Mouse (Mus musculus) erythroblast, adult 5-6 weeks (primary cell): ENCODE results near the gene Arhgap6. TPM values are rescaled to one million over a fixed set of nuclear protein-coding genes. Genes with fewer than 3 reads are reported as not detected.

Experiments used
- ATAC-seq: replicated peaks from 2 replicates; pipeline ENCODE4 v1.8.0; 2016; ENCODE audit warnings: moderate number of reproducible peaks, mild to moderate bottlenecking, moderate TSS enrichment, inconsistent platforms; ENCODE audit not compliant: poor library complexity, low FRiP score, severe bottlenecking
- total RNA-seq, 2 experiments: library from RNA; stranded (forward) in 1 of 2; stranded (reverse) in 1 of 2; fragments of 150-400 nt in 1 of 2; fragments of 200-764, 138-1000 nt in 1 of 2; gene quantifications; 2 replicates each; pipeline versions ENCODE4 v1.2.3 to v1.2.4; 2015 to 2017; ENCODE audit warnings: low replicate concordance in 2 of 2

Gene Arhgap6
- total RNA-seq, 2 experiments from 2014 or later = 1.2 TPM; not detected in 1

DNA sequence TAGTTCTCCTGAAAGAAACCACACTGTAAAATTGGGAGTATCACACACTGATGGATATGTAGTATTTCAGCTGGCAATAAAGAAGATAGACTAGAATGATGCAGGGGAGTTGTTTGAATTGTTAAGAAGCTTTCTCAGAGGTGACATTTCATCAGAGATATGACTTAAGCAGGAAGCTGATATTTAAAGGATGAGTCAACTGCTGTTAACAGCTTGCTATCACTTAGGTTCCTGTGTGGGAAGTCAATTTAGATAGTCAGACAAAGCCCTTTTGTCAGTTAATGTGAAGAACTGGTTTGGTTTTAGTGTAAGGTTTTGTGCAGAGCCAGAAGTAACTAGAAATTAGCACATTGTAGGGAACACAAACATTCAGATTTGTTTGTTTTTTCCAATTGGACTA lies 300.7 kb downstream of the Arhgap6 start:
- no peak for ATAC-seq

DNA sequence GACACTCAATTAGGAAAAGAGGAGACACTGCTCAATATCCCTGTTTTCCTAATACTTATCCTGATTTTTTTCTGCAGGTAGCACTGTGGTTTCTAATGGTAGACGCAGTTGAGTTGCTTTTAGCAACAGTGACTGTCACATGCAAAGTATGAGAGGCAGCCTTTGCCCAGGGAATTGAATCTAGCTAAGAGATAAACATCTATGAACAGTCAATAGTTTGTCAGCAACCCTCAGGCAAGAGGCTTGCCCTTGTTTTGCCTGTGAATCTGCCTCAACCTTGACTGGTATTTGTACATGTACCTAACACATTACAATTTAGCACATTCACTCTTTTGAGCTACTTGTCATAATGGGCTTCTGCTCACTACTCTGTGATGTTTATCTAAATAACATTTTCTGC lies 307.8 kb downstream of the Arhgap6 start:
- ATAC-seq = no peak

DNA sequence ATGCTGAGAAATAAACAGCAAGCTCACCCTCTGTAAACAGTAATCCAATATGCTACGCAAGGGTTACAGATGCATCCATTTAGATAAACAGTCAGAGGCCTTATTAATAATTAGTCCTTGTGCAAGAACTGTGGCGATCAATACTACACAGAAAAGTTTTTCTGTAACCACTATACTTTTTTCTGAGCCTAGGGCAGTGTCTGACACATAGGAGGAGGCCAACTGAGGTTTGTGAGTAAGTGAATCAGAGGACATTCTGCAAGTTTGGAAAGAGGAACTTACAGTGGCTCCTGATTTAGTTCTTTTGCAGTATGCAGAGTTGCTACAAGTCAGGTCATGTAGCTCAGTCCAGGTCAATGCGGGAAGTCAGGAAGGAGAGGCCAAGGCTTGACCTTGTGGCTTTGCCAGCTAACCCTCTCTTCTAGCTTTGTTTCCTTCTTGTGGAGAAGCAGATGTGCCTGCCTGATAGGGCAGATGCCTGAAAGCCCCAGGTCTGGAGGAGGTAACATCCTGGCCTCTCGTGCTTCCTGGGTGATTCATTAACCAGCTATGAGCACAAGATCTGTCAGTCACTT lies 311.2 kb downstream of the Arhgap6 start:
- ATAC-seq = peak; percentile 81

DNA sequence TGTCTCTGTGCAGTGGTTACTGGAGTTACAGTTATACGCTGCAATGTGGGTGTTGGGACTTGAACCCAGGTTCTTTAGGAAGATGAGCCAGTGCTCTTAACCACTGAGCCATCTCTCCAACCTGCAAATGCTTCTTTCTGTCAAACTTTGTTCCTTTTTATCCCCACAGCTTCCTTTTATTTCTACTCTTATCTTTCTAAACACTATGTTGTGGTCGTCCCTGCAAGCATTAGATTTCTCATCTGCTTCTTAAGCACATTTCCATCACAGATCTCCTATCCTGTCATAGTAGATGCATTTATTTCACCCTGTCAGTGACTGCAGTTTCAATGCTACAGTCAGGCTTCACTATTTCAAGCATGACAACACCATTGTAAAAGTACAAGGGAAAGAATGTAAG lies 312.5 kb downstream of the Arhgap6 start:
- no peak for ATAC-seq

DNA sequence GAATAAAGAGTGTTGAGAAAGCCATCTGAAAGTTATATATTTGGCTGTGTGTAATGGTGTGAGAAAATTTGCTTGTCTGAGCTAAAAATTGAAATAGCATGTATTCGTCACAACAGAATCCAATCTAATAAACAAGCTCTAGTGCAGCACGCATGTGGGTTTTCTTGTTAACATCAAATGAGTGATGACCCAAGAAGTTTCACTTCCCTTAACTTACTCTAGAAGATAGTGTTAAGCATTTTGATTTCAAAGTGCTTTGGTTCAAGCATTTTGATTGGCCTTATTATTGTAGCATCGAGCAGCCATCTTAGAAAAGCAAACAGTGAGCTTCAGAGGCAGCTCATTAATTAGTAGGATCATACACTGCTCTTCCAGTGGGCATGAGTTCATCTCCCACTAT lies 315.1 kb downstream of the Arhgap6 start:
- no peak for ATAC-seq

DNA sequence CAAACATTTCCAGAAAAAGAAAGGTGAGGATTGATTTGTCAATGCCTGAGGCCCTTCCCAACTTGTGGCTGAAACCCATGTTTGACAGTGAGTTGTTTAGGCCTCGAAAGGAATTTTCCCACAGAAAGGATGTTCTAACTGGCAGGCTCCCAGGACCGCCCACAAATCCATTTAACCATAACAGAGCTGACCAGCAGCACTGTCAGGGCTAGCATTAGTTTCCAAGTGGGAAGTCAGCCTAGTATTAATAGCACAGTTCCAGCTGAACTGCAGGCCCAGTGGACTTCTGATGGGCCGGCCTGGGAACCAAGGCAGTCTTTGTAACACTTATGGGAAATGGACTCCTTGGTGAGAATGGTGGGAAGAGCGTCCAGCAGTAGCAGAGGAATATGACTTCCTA lies 317.8 kb downstream of the Arhgap6 start:
- ATAC-seq = no peak

DNA sequence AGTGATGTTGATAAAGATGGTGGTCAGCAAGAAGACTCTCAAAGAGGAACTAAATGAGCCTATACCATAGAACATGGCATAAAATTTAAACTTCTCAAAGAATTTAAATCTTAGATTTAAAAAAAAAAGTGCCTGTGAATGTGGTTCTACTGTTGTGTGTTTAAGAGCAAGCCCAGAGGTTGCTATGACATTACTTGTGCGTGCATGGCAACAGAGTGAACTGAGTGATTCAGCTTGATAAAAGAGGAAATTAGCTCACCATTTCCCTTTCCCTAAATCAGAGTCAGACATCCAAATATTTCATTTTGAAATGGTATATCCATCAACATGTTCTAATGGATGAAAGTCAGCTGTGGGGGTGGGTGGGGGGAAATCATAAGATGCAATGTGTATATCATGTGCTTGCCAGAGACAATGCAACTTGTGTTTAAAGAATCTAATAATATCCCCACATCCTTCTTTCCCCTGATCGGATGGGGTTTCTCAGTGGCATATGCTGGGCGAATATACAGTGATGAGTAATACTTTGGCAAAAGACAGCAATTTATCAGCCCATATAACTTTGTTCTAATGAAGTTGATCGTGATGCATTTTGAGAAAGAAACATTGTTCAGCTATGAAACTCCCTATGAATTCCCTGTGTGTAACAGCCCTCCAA lies 328.3 kb downstream of the Arhgap6 start:
- ATAC-seq = no peak

DNA sequence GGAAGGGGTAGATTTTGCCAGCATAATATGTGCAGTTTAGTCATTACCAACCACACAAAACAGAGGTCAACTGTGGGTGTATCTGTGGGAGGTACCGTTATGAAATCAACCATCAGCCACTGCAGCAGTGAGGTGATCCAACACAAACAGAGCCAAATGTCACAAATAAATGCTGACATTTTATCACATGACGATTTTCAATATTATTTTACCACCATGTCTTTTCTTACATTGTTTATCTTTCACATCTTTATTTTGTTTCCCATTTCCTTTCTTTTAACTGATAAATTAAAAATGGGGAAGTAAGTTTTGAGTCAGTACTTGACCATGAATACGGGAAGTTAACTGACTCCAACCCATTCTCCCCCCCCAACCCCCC lies 328.9 kb downstream of the Arhgap6 start:
- no peak for ATAC-seq

DNA sequence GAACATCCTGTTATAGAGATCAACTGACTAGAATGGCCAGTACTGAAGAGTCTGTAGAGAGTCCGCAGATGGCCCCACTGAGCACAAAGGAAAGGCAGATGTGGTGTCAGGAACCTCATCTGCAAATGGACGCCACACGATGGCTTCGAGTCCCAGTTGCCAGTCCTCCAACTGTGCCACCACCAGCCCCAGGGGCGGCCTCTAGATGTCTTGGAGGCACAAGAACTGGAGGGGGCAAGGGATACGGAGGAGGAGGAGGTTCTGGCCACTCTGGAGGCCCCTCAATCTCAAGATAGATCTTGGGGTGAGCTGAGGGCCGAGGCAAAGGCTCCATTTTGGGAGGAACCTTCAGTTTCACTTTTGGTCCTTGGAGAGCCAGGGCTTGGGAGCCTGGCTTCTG lies 344.9 kb downstream of the Arhgap6 start:
- ATAC-seq = no peak

DNA sequence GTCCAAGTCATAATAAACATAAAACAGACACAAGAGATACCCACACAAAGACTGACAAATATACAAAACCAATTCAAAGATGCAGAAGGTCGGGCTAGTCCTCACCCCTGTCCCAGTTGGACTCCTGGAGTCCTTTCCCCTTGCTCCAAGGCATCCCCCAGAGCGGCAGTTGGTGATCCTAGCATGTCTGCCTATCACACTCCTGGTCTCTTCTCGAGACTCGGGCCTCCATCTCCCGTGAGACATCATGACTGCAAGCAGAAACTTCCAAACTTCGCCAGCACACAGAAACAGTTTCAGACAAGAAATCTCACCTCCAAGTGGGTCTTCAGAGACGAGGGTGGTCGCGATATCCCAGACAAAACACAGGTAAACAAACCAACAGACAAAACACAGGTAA lies 345.6 kb downstream of the Arhgap6 start:
- no peak for ATAC-seq

DNA sequence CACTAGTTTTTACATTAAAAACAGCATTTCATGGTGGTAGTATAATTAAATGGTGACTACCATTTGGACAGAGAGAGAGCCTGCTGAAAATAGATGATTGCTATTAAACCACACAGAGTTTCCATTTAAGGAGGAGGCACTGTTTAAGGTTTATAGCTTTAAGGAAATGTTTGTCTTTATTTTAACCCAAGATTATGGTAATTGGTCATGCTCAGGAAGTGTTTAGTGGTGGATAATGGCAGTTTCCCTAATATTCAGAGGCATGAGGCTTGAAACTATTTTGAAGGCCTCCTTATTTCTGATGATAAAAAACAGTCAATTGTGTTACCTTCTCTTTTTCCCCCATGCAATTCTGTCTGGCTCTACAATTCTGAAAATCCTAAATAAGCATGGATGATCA lies 358.9 kb downstream of the Arhgap6 start:
- no peak for ATAC-seq

DNA sequence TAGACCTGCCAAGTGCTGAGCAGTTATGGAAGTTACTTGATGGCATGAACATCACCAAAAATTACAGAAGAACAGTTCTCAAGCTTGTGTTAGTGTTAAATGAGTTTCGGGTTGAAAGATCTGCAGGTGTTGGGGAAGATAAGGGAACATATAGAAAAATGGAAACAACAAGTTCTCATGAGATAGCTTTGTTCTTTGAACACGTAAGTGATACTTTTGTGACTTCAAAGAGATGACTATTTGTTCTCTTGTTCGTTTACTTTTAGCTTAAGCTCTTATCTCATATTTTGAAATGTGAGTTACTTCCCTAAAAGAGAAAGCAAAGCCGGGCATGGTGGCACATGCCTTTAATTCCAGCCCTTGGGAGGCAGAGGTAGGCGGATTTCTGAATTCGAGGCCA lies 363.5 kb downstream of the Arhgap6 start:
- no peak for ATAC-seq

DNA sequence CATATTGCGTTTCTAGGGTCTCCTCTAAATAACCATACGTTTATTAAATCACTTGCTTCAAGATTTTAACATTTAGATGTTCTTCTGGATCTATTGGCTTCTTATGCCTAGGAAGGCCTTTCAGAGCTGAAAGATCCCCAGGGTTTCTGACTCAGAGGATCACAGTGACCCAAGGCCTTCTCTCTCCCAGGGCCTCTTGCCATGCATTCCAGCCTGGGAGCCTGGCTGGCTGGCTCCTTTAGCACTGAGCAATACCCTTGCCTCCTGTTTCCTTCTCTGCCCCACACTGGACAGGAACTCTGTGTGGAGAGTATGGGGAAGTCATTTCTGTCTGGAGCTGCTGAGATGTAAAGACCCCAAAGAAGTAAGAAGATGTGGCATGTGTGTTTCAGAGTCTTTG lies 376.1 kb downstream of the Arhgap6 start:
- no peak for ATAC-seq

DNA sequence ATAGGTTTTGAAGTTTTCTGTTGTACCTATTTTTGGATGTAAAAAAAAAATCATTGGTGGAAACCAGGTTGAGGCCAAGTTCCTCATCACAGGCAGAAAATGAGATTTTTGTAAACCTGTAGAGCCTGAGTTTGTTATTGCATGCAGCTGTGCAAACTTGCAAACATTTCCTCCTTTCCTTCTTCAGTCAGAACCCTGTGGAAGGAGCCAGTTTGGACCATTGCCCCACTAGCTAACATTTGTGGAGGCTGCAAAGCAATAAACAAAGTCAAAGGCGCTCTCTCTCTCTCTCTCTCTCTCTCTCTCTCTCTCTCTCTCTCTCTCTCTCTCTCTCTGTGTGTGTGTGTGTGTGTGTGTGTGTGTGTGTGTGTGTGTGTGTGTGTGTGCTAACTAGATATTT lies 378.9 kb downstream of the Arhgap6 start:
- no peak for ATAC-seq

DNA sequence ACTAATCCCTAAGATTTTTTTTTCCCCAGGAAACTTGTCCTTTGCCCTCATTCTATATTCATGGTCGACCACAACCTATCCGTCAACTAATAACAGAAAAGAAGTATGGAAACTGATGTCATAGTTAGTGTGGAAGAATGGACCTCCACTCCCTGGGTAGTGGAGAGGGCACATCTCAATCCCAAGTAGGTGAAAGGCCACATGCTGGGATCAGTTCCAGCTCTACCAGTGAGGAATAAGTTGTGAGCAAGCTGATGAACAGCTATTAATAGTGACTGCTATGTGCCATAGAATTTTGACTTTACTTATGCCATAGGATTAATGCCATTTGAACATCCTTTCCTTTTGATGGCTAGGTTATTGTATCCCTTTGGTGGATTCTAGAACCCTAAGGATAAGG lies 383.7 kb downstream of the Arhgap6 start:
- no peak for ATAC-seq

DNA sequence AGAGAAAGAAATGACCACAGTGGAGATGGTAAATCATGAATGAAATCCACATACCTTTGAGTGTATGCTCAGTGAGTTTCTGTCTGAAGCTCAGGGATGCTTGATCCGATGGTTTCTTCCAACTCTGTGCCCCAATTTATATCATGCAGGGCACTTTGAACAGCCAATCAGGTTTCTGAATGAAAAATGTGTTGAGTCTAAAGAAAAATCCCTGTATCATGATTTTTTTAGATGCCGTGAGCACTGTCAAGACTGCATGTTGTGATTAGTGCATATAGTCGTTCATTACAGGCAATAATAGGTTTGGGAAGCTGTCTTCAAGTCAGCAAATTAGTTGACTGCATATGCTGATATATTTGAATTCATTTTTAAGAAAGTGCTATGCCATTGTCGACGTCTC lies 392.2 kb downstream of the Arhgap6 start, which contains the start of gene Amelx:
TSS of gene Amelx (minus strand) at position 101 of the 400 bp plus-strand sequence.
- no peak for ATAC-seq

DNA sequence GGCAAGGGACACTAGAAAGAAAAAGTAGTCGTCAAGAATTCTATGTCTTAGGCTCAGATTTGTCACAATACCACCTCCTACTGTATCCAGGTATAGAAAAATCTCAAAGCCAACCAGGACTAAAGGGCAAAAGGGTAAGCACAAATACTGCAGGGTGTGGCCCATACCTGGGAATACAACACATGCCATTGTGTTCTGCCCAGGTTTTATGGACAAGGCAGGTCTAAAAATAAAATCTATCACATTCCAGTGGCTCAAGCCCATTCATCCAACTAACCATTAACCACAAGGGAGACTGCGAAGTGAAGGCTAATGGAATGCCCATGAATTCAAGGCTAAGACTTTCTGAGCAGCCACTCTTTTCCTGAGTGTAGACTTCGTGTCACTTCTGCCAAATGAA lies 415.1 kb downstream of the Arhgap6 start:
- no peak for ATAC-seq

DNA sequence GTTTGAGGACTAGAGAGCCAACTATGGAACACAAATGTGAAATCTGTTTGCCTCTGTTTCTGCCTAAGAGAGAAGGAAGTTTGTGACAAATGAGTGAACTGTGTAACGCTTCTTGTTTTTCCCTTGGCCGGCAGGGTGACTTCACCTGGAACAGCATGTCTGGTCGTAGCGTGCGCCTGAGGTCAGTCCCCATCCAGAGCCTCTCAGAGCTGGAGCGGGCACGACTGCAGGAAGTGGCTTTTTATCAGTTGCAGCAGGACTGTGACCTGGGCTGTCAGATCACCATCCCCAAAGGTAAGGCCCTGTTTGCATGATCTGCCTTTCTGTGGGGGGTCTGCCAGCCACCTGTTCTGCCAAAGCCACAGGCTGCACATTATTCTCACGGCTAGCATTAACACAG lies 425.2 kb downstream of the Arhgap6 start:
- ATAC-seq = no peak

DNA sequence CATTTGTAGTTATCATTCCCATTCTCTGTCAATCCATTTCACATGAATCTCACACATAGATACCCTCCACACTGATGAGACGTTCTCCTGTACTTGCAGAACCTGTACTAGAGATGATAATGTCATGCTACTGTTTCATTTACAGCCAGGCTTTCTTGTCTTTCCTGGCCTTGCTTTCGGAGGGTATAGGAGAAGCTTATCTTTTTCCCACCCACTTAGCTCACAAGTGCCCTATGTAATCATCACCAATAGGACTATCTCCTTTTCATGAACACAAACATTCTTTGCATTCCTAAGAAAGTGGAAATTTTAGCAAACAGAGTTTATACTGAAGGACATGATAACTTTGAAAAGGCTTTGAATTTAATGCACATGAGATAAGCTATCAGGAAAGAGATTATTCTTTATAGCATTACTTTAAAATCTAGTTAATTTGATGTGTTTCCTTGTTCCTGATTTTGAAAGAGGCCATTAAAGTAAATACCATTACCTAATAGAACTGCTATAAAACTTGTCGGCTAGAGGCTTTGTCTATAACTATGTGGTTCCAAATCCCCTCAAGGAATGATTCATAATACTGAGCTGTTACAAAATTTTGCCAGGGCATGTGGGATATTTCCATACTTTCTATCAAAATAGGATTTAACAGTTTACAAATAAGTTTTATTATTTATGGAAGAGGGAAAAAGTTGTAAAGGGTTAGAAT lies 427.6 kb downstream of the Arhgap6 start:
- ATAC-seq = no peak

DNA sequence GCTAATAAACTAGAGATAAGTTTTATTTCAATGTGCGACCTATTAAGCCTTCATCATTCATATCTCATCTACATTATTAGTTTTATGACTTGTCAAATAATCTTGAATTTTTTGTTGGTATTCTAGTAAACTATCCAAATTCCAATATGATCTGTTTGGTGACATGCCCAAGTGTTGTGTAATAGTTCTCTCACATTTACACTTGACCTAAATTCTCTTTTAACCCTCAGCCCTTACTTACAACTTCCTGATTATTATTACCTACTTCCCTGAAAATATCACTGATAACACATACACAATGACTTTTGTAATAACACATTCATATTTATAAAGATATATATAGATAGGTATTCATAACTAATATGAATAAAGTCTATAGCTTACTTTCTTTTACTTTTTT lies 461.0 kb downstream of the Arhgap6 start:
- no peak for ATAC-seq

DNA sequence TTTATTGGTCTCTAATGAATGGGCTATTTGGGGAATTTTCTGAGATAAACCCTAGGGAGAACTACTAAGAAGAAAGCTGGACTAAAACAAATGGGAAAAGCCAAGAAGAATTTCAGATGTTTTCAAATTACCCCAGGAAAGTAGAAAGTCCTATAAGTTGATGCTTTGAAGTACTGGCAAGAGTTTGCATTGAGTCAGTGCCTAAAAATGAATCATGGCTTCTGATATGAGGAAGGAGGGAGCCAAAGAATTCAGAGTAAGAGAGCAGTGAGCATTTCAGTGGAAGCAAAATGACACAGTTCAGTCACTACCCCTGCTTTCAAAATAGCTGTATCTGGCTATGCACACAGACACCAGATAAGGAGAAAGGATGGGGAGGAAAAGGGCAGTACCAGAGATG lies 461.8 kb downstream of the Arhgap6 start:
- no peak for ATAC-seq
